Mouse (Mus musculus): ENCODE measurements around the gene Shb.

DNA sequence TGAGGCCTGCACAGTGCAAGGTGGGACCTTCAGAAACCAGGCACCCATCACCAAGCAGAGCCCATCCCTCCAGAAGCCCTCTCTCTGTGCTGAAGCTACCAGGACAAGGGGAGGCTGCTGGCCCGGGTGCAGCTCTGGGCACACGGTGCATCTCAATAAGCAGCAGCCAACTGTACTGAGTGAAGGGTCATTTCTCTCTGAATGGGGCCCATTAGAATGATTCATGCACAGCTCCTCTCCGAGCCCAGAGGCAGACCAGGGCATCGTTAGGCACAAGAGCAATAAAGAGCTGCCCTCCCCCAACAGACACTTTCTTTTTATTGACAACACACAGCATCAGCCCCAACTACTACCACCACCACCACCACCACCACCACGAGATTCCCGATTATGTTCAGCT lies 35.0 kb downstream of the Shb start:
- TF ChIP-seq EP300 (IDR thresholded peaks at IDR 0.05; ENCODE audit: low read depth) (no peak), CTCF (IDR thresholded peaks at IDR 0.05; ENCODE audit: low read depth) (no peak)

Measured in liver, postnatal 0 days (tissue).